Mouse (Mus musculus) left cerebral cortex, postnatal 10 days (tissue): ENCODE results near the gene Rtp1. TPM values are rescaled to one million over a fixed set of nuclear protein-coding genes. Genes with fewer than 3 reads are reported as not detected.

Source experiments
- DNase-seq, 2 experiments: peaks; one replicate each; pipeline ENCODE4 v3.0.0; 2021 to 2022; ENCODE audit warnings: low spot score in 2 of 2, mixed read lengths in 1 of 2; ENCODE audit errors: extremely low spot score in 1 of 2
- intact Hi-C: fragments of 180-260 bp; cut with DNase I; formaldehyde crosslinking; loops from one replicate; pipeline ENCODE4 v1.15.1; 2025
- total RNA-seq, 2 experiments: library from RNA; stranded (reverse); gene quantifications; 2 replicates each; pipeline ENCODE4 v1.2.3; 2021

The Rtp1 gene
- total RNA-seq, 2 experiments from 2014 or later, result 0.17 TPM; not detected in 1

DNA sequence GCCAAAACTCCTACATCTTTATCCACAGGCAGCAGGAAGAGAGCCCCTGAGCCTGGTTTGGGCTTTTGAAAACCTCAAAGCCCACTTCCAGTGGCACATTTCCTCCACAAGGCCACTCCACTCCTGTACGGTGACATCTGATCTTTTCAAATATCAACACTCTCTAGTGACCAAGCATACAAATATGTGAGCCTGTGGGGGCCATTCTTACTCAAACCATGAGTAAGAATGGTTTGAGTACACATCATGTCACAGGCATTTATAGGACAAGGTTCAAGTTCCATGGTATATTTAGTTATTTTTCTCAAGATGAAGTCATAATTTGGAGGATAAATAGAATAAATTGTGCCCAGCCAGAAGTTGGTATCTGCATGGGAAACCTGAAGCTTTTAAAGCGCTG is 21.0 kb downstream of the Rtp1 start:
- no peak for DNase-seq
- intact Hi-C loops, result no loop called here

DNA sequence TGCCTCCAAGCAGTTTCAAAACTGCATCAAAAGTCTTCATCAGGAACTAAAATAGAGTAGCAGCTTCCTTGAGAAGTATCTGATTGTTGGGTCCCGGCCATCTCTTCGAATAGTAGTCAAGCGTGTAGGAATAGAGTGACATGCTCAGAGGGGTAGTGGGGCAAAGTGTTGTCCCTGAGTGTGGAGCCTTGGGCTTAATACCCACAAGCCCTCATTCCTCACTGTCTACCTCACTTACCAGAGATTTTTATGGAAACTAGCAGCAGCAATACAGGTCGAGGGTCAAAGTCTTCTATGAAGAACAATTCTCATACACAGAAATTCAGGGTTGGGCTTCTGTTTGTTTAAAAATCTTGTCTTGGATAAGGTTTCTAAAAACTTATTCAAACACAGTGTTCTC is 21.9 kb downstream of the Rtp1 start:
- DNase-seq, result no peak
- intact Hi-C loops, result no loop called here

DNA sequence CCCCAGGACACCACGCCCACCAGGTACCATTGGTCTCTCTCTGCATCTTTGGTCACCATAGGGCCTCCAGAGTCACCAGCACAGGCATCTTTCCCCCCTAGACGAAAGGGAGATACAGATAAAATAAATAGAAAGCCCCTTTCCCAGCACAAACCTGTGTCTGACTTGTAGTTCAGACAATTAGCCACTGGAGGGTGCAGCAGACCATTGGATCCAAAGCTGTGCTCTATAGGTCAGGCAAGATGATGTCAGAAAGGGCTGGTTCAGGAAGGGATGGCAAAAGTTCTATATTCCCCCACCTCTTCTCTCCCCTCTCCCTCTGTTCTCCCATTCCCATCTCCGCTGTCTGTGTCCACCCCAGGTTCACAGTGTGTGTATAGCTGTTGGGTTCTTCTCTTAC is 23.5 kb downstream of the Rtp1 start:
- intact Hi-C loops, result loop anchor here (1.0 to 2.0 kb wide), 3 partner anchors 96 to 501 kb away; no protein-coding TSS in a partner anchor
- peak; percentile 53 to 58 for DNase-seq

DNA sequence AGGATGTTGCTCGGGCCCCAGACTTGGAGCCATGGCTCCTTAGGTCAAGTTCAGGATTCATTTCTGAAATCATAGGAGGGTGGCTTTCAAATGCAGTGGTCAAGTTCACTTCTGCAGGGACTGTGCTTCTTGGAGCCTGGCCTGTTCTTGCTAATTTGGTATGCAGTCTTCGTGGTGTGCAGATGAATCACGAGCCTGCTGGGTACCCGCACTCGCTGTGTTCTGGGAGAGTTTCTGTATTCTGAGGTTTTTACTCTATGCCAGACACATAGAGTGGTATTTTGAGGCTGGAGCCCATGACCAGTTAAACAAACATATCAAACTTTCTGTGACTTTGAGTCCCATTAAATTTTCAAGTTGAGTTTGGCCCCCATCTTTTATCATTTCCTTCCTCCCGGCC is 25.4 kb downstream of the Rtp1 start:
- intact Hi-C loops, result no loop called here
- no peak for DNase-seq

DNA sequence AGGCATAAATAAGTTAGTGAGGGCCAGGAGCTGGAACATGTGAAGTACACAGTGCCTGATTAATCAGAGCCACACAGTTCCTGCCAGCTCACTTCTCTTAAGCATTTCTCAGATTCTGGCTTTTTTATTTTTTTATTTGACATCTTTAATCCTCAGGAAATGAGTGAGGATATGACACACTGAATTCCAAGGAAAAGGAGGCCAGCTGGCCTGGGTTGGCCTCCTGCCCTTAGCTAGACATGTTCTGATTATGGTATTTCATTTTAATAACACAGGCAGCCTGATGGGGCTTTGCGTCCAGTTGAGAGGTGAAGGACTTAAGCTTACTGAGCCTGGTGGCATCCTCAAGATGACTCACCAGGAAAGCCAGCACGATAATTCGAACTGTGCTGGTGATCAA is 27.6 kb downstream of the Rtp1 start:
- DNase-seq, result no peak
- intact Hi-C loops, result no loop called here

DNA sequence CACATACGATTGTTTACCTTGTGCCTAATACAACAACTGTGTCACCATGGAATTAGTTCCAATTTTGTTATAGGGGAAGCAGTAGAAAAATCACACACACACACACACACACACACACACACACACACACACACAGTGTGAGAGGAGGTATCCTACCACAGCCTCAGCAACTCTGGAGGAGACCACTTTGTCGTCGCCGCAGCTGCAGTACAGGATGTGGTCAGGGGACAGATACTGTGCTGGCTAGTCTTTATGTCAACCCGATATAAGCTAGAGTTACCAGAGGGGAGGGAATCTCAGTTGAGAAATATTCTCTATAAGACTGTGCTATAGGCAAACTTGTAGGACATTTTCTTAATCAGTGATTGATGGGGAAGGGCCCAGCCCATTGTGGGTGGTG is 28.4 kb downstream of the Rtp1 start:
- no peak for DNase-seq
- intact Hi-C loops, result no loop called here

DNA sequence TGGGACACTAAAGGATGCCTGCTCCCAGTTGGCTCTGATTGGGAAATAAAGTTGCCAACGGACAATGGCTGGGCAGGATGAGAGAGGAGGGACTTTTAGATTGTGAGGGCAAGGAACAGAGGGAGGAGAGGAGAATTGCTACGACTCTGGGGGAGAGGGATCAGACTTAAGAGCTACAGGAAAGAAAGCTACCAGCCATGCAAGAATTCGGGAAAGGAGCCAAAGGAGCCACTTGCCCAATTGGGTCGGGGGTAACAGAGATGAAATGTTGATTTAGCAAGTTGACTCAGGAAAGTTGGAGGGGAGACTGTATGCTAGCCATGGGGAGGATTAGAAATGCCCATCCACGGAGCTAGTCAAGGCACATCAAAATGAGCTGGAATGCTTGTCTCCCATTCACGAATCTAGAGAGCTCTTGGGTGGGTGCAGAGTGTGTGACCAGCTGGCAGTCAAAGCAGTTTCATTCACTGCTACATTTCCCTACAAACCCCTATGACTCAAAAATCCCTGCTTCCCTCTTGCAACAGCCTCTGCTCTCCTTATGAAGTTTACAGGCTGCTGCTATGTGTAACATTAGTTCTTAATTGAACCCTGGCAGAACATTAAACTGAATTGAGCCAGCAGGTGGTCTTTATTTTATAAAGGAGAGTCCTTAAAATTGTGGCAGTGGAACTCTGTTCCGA is 30.1 kb downstream of the Rtp1 start:
- intact Hi-C loops, result no loop called here
- no peak for DNase-seq

DNA sequence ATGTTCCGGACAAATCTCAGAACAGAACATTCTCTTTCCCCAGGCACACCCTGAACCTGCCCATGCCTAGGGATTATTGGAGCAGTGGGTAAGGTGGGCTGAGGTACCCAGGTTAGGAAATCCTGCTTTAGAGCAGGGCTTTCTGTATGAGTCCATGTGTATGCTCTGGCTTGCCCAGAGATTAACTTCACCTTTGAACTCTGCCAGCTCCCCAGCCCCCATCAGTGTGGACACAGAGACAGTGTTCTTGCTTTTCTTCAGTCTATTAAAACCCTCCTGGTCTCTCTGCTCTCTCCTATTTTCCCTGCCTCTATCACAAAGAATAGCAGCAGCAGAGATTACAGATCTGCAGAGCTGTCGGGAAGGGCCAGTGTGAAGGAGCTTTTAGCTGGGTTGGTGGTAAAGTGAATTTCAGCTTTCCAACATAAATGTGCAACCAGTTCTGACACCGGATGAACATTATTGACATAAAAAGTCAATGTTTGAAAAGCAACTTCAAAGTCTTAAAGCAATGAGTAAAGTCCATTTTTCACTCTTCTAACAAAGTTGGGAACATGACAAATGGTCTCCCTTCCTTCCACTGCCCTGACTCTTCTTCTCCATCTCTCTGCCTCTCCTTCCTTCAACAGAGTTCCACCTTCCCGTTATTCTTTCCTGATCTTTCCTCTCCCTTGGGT is 34.9 kb downstream of the Rtp1 start:
- no peak for DNase-seq
- intact Hi-C loops, result no loop called here

DNA sequence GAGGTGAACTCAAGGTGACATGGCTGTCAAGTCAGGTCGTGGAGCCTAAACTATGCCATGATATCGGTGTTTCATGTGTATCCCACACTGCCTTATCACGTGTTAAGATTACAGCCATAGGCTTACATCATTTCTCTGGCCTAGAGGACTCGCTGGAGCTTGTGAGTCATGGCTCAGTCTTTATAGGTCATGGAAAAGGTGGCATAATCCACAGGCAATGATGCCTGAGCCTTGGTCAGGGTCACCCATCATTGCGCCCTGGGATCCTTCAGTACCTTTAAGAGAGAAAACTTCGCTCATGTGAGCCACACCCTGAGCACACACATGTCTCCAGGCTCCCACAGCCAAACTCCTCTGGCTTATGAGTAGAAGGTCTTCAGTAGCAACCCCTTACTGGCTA is 42.6 kb downstream of the Rtp1 start:
- intact Hi-C loops, result no loop called here
- no peak for DNase-seq

DNA sequence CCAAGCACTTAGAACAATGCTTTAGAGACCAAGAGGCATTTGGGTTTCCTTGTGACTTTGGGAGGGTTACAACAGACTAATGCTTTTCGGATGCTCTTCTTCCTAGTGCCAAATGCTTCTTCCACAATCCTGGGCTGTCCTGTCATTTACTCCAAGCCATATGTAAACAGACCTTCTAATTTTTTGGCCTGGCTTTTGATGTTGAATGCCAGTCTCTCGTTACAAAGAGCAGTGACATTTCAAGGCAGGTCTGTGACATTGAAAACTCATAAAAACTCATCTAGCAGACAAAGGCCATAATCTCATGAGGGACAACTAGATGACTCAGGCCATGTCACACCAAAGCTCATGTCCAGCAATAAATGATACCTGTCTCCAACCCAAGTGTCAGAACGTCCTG is 43.1 kb downstream of the Rtp1 start:
- intact Hi-C loops, result no loop called here
- no peak for DNase-seq

DNA sequence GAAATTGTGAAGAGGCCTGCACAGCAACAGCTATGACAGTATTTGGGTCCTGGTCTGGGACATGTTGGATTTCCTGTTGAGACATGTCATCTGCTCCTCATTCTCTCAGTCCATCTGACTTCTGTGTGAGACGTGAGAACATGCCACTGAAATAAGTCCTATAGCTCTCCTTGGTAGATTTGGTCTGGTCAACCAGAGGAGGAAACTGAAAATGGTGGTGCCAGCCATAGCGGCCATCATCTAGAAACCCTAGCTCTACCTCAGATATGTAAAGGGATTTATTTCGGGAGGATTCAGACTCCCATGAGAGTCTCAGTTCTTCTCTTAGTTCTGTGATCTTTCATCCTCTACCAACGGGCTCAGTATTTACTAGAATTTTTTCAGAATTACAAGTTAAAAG is 46.7 kb downstream of the Rtp1 start:
- intact Hi-C loops, result no loop called here
- no peak for DNase-seq

DNA sequence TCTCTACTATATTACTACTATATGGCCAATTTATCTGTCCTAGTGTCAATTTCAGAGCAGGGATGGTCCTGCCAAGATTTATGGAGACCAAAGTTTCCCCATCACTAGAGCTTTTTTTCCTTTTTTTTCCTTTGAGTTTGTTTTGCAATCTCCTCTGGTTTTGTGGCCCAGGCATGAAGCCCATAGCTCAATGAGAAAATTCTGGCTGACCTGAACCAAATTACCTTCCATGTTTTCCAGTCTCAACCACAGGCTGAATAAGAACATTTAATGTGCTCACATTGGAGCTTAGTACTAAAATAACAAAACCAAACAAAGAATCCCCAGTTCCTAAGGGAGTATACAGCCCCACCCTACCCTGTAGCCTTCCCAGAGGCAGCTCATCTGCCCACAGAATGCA is 47.7 kb downstream of the Rtp1 start:
- DNase-seq, result no peak
- intact Hi-C loops, result no loop called here

DNA sequence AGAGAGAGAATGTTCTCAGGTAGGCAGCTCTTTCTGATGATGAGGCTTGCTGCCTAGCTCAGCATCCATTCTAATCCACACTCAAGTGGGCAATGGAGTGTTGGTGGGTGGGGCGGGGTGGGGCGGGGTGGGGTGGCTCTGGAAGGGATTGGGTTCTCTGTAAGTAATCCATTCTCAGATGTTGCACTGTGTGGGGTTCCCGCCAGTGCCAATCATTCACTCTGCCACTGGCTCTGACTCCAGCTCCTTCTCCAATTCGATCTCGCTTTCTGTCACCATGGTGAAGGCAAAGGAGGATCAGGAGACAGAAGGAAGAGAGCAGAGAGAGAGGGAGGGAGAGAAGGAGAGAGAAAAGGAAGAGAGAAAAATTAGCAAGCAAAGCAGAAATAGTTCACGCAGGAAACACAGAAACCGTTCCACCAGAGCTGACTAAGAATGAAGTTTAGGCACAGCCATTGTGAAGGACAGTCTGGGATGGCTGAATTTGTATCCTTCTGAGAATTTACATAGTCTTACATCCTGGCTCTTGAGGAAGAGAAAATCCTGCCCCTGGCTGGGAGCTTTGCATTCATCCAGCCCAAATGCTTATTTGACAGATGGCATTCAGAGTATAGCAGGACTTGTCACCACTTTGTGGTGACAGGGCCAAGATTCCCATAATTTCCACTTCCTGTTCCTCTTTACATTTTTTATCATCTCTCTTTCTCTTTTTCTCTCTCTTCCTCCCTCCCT is 51.1 kb downstream of the Rtp1 start:
- intact Hi-C loops, result no loop called here
- DNase-seq, result no peak

DNA sequence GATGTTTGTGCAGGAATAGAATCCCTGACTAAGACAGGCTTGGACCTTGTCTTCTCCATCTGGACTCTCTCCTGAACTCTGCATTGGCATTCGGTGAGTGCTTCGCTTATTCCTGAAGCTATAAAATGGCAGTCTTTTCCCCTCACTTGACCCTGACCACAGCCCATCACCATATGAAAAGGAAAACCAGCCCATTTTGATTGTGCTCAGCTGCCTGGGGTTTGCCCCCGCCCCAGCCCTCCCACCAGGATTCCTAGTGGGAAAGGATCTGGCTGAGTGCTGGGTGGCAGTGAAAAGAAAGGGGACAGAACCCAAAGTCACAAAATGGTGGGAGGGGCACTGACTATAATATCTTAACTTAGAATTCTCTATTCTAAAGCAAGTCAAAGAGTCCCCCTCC is 53.3 kb downstream of the Rtp1 start:
- intact Hi-C loops, result no loop called here
- no peak for DNase-seq

DNA sequence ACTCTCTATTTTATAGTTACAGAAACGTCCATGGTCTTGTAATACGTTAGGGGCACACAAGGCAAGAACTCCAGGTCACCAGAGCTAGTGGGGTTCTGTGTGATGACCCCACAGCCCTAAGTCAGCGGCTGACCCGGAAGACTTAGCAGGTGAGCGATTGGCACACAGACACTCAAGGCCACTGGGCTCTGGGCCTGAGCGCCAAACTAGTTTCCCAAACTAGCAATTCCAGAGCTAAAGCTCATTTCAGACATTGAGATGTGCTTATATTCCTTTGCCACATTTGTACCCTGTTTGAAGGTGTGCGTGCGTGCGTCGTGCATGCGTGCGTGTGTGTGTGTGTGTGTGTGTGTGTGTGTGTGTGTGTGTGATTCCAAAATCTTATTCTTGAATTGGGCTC is 53.9 kb downstream of the Rtp1 start:
- intact Hi-C loops, result no loop called here
- DNase-seq, result no peak

DNA sequence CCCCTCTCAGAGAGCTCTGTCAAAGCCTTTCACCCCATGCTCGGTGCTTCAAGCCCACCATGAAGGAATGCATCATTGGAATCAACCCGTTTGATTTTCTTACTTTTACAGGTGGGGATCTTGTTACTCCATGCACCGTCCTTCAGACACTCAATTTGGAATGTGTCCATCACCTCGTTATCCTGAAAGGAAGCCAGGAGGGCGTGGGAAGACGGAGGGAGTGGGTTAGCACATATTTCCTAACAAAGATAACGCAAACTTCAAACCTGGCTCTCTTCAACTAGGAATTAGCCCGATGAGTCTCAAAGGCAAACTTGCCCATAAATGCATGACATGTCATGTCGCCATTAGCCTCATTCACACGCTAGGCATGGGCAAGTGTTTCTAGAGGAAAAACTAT is 54.4 kb downstream of the Rtp1 start:
- DNase-seq, result no peak
- intact Hi-C loops, result no loop called here
